Mouse (Mus musculus) mesoderm, embryonic 11.5 days (tissue): ENCODE results near the gene Eif5a.

Source experiments
- DNase-seq: peaks from one replicate; pipeline ENCODE4 v3.0.0-alpha.2; 2012; ENCODE audit warnings: low read depth, low spot score

Eif5a gene

GRCm38 (mm10) chr11:69904311-69904710 is 17.4 kb downstream of the Eif5a start:
- DNase-seq, result no peak

DNA sequence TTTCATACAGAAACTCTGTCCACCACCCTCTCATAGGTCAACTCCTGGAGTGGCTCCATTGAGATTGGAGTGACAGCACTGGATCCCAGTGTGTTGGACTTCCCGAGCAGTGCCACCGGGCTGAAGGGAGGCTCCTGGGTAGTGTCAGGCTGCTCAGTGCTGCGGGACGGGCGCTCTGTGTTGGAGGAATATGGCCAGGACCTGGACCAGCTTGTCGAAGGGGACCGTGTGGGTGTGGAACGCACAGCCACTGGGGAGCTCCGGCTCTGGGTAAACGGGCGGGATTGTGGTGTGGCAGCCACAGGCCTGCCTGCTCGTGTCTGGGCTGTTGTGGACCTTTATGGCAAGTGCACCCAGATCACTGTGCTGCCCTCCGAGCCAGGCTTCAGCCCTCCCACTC is 18.8 kb downstream of the Eif5a start:
- DNase-seq, result no peak

DNA sequence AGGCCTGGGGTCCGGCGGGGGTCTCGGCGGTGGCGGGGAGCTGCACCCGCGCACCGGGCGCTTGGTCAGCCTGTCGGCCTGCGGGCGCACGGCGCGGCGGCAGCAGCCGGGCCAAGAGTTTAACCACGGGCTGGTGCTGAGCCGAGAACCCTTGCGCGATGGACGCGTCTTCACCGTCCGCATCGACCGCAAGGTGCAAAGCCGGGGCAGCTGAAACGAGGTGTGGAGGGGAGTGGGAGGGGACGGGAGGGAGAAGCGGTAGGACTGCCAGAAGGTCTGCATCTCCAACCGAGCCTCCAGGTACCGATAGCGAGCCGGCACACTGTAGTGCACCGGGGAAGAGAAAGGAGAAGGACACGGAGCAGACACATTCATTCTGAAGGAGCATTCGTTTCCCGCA is 19.8 kb downstream of the Eif5a start:
- no peak for DNase-seq

DNA sequence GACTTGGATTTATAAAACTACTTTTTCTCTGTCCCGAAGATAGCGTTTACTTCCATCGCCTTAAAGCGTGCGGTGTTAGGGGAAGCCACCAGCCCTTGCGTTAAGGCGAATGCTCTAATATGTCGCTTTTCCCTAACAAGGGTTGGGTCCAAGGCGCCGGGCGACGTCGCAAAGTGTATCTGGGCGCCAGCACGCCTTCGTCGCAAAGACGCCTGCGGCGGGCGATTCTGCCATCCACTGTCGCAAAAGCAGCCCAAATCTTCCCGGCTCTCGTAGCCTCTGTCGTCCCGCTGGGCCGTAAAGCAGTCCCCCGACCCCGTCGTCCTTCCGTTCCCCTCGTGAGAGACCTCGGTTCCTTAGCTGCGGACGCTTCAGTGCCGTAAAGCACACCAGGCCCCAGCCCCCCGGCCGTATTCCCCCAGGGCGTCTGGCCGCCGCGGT is 20.3 kb downstream of the Eif5a start:
- peak; percentile 99 for DNase-seq

GRCm38 (mm10) chr11:69900471-69901405 is 21.0 kb downstream of the Eif5a start, which contains the start of the genes 2810408A11Rik and Neurl4:
Gene 2810408A11Rik (minus strand): TSS chr11:69900987.
Gene Neurl4 (plus strand): TSS chr11:69901072.
- peak; percentile 97 for DNase-seq

DNA sequence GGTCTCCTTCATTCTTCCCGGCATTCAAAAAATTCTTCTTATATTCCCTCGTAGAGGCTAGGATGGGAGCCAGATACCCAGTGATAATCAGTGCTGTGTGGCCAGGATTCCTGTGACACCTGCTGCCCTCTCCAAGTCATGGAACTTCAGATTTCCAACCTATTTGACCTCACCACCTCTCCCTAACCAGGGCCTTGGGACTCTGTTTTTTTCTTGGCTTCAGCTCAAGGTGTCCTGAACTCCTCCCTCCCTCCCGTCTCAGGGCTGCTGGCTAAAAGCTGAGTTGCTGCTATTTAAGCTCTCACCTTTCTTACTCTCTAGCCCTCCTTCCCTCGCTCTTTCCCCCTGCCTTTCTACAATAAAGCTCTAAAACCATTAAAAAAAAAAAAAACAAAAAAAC is 21.9 kb downstream of the Eif5a start:
- no peak for DNase-seq

DNA sequence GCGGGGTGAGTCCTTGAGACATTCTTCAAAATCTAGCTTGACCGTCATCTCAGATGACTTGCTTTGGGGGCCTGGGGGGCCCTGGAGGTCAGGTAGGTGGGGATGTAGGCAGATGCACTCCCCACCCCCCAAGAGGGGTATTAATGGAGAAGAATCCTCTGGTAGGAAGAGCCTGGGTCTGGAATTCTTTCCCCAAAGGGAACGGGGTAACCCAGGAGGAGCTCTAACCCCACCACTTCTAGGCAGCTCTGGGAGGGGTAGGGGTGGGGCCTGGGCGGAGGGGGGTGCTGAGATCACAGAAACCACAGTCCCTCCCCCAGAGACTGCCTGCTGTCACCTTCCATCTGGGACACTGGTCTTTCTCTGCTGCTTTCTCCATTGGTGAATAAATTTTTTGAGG is 26.5 kb downstream of the Eif5a start, which contains the start of gene Acap1:
Gene Acap1 (minus strand): TSS at position 249 of the 400 bp plus-strand sequence.
- no peak for DNase-seq

DNA sequence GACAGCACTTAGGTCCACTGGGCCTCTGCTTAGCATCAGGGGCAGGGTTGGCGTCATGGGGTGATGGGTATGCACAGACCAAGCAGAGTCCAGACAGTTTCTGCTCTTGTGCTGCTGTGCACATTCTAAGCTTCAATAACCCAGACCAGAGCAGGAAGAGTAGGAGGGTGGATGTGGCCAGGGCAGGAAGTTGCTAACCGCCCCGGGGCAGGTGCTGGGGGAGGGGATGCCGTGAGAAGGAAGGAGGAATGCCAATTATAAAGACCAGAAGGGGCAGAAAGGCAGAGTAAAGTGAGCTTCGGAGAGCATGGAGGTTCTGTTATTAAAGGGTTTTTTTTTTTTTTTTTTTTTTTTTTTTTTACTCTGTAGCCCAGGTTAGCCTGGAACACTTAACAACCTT is 27.1 kb downstream of the Eif5a start:
- no peak for DNase-seq

DNA sequence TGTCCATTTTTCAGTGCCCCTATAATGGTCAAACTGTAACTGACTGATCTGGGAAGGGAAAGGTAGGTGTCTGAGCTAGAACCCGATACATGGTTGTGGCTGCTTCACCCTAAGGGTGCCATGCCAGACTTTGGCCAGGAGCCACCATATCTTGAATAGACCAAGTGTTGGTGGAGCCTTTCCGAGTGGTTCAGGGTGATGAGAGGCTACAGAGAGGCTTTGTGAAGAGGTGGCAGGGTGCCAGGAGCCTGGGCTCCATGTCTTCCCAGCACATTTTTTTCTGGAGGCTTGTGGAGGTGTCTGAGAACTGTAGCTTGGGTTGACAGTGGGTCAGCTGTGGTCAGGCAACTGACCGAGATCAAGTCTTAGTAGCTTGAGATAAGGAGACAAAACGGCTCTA is 30.3 kb downstream of the Eif5a start:
- DNase-seq, result no peak

- no peak for DNase-seq
Measured at GRCm38 (mm10) chr11:69886907-69887635, 34.7 kb downstream of the Eif5a start.

GRCm38 (mm10) chr11:69884663-69885062 is 37.1 kb downstream of the Eif5a start:
- DNase-seq, result no peak

- DNase-seq, result no peak
Measured at GRCm38 (mm10) chr11:69884240-69884639, 37.5 kb downstream of the Eif5a start.

DNA sequence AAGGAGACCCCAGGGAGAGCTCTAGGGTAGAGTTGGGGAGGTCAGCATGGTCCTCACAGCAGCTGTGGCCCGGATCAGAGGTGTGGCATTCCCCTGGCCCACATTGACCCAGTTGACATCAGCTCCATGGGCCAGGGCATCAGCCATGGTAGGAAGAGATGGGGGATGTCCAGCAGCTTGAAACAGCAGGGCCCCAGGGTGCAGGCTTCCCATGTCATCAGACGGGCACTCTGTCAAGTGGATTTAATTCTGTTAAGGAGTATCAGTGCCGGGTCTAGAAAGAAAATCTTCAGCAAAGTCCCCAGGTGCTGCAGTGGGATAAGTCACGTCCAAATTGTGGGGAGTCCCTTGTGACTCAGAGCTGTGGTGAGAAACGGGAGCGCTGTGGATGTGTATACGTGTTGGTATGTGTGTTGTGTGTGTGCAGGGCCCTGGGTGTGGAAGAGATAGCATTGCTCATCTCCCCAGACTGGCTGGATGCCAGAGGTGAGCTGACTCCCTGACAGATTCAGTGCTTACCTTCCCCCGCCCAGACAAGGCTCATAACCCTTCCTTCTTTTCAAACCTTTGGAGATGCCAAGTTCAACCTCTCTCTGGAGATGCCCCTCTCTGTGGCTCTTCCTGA is 38.1 kb downstream of the Eif5a start:
- no peak for DNase-seq

GRCm38 (mm10) chr11:69883066-69883465 is 38.7 kb downstream of the Eif5a start:
- DNase-seq, result no peak

- DNase-seq, result no peak
Measured at GRCm38 (mm10) chr11:69881787-69882670, 39.7 kb downstream of the Eif5a start.

- DNase-seq, result peak; percentile 77
Measured at GRCm38 (mm10) chr11:69880853-69881603, 40.7 kb downstream of the Eif5a start, which contains the start of gene Kctd11. Gene Kctd11 (minus strand): TSS chr11:69881406.

GRCm38 (mm10) chr11:69880506-69880852 is 41.3 kb downstream of the Eif5a start:
- peak; percentile 80 for DNase-seq

DNA sequence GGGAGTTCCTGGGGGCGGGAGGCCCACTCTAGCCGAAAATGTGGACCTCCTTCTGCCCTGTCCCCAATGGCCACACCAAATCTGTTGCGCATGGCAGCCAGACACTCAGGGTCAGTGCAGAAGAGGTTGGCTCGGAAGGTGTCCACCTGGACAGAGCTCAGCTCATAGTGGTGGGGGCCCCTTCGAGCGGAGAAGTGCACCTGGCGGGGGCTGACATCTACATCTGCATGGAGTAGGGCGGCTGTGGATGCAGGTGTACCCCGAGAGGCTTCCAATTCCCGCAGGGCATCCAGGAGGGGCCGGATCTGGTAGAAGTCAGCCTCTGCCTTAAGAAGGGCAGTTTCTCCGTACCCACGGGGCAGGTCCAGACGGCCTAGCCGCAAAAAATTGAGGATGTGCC is 42.0 kb downstream of the Eif5a start:
- DNase-seq, result no peak

GRCm38 (mm10) chr11:69878952-69879351 is 42.8 kb downstream of the Eif5a start:
- DNase-seq, result no peak

DNA sequence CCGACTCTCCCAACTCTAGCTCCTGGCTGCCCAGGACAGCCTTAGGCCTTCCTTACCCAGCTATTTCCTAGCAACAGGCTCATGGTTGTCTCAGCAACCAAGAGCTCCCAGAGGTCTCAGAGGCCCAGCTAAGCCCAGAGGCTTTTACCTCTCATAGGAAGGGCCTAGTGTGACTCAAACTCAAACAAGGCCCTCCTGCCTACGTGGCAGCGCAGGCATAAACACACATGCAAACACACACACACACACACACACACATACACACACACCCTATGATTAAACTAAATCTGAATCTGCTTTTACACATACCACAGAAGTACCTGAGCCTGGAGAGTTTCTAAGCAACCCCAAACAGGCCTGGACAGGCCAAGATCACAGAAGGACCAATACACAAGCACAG is 43.4 kb downstream of the Eif5a start:
- DNase-seq, result no peak
